Mouse (Mus musculus) liver, embryonic 14.5 days (tissue): ENCODE data around the gene Saa4.

Experiments
- CTCF ChIP-seq: IDR thresholded peaks from 2 replicates; pipeline ENCODE4 v1.5.1; 2016; ENCODE audit warnings: antibody characterized with exemption, low read depth, control low read depth
- EP300 ChIP-seq: IDR thresholded peaks from 2 replicates; pipeline ENCODE4 v1.6.1; 2016; ENCODE audit warnings: antibody characterized with exemption, low read depth

DNA sequence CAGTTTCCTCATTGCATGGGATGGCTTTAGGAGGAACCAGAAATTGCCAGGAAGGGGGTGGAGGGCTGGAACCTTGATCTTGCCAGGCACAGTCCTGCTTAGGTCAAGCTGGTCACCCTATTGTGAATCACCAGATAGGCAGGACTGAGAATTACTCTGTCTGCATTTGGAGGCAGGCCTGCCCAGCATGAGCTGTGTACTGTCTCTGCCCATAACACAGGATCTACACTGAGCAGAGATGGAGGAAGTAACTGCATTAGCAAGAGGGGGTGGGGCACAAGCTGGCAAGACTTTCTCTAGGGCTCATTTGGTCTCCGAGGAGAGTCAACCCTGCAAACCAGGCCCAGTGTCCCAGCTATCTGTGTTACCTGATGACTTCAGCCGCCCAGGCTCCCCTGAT, 2.6 kb upstream of the Saa4 start:
- no peak for TF ChIP-seq EP300
- TF ChIP-seq CTCF = no peak
